Mouse (Mus musculus) heart, postnatal 36 days (tissue): Measurements from ENCODE around the gene Psg22. TPM values are rescaled to one million over a fixed set of nuclear protein-coding genes. Genes with fewer than 3 reads are reported as not detected.
"Not testable (repeated sequence)": the region's sequence is repeated elsewhere in the genome, so short reads cannot be mapped to it uniquely, and the experiment has no call there.

ENCODE experiments used
- DNase-seq, 2 experiments: peaks; one replicate each; pipeline ENCODE4 v3.0.0; 2021 to 2022
- intact Hi-C: fragments of 180-260 bp; cut with DNase I; formaldehyde crosslinking; loops from one replicate; pipeline ENCODE4 v1.15.1; 2025
- total RNA-seq, 2 experiments: library from RNA; stranded (reverse); gene quantifications; 2 replicates each; pipeline ENCODE4 v1.2.3; 2021

Gene Psg22
- total RNA-seq, result not detected

DNA sequence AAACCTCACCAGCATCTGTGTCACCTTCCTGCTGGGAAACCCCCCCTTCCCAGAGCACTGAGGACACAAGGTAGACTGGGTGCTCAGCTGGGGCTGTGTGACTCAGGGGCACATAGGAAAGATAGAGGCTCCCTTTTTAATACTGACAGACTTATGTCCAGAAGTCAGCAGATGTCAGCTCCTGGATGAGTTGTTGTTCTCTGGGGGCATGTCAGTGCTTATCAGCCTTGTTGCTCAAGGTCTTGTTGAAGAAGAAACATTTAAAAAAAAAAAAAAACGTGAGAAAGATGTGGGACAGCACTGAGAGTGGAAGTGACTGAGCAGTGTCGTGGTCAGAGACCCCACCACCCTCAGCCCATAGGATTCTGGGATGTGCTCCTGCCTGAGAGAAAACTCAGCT, at the start of gene Psg22:
TSS of gene Psg22 (plus strand) at position 301 of the 400 bp plus-strand sequence.
- intact Hi-C loops, result no loop called here
- no peak for DNase-seq

DNA sequence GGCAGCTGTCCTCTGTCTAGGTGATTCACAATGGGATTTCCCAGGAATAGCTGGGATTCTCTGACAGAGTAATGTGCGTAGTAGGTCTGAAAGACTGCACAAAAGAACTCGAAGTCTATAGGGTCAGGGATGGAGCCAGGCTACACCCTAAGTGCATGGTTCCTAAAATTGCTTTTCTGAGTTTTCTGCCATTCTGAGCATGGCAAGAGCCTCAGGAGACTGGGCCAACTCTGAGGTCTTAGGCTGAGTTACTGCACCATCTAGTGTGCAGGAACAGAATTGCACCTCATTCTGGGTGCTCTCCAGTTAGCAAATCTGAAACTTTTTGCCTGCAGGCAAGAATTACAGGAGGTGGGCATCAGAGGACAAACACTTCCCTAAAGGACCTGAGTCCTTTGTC, 38.1 kb upstream of the Psg22 start:
- peak; percentile 8 to 10 for DNase-seq
- intact Hi-C loops, result loop anchor here (10.0 kb wide), 1 partner anchor 1605 kb away; the partner anchor contains the start of gene Psg16

DNA sequence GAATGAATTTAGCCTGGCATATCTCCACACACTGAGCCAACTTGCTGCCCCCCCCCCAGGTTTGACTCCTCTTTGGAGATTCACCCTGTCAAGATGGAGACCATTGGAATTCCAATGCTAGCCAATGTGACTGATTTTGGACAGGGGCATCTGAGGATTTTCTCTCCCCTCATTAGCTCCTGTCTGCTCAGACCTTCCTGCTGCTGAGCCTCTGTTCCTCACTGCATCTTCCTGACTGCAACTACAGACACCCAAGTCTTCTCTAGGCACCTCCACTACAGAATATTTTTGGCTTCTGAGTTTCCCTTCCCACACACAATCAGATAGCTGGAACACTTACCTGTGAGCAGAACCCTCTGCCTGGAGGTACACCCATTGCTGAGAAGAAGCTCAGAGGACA, 32.3 kb upstream of the Psg22 start:
- intact Hi-C loops, result loop anchor here (10.0 kb wide), 1 partner anchor 1611 kb away; the partner anchor contains the start of gene Psg16
- DNase-seq, result no peak

DNA sequence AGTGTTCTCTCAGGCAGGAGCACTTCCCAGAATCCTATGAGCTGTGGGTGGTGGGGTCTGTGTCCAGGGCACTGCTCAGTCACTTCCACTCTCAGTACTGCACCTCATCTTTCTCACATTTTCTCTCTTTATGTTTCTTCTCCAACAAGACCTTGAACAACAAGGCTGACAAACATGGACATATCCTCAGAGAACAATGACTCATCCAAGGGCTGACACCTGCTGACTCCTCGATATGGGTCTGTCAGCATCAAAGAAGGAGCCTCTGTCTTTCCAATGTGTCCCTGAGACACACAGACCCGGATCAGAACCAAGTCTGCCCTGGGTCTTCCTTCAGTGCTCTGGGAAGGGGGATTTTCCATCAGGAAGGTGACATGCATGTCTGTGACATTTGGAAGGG, 31.8 kb upstream of the Psg22 start, which contains the start of gene Psg20:
TSS of gene Psg20 (minus strand) at position 101 of the 400 bp plus-strand sequence.
- intact Hi-C loops, result loop anchor here (10.0 kb wide), 1 partner anchor 1611 kb away; the partner anchor contains the start of gene Psg16
- DNase-seq, result no peak

DNA sequence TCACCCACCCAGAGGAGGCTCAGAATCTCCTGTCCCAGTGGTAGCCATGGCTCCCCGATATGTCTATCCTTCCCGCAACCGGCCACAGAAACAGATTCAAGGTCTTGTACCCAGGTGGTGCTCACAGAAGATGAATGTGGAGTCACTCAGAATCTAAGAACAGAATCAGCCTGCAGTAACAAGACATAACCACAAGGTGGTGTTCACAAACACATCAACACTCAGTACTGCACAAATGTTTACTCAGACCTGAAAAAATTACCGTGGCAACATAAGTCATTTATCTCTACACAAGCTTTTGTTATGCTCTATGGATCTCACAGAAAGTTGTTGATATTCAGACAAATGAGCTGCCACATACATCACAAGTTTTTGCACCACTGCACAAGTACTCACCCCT, 7.6 kb upstream of the Psg22 start:
- not testable (repeated sequence) for DNase-seq

DNA sequence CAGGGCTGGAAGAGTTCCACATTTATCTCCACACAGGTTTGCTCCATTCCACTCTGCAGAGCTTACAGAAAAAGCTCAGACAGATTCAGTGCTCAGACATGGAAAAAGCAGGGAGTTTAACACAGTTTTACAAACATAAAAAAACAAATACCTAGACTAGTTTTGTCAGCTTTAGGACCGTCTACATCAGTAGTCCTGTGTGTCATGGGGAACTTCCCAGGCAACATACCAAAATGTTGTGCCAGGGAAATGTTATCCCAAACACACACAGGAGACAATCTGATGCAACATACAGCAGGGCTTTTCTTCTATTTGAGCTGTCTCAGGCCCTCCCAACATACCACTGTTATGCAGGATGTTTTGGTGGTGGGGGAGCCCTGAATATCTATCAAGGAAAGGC, 7.0 kb upstream of the Psg22 start:
- intact Hi-C loops, result loop anchor here (2.0 to 5.0 kb wide), 2 partner anchors 72 to 161 kb away; partner anchors contain the start of gene Pglyrp1

More for the DNA sequence above, 7.6 kb upstream of the Psg22 start:
- intact Hi-C loops, result loop anchor here (2.0 to 5.0 kb wide), 2 partner anchors 72 to 162 kb away; partner anchors contain the start of gene Pglyrp1

DNA sequence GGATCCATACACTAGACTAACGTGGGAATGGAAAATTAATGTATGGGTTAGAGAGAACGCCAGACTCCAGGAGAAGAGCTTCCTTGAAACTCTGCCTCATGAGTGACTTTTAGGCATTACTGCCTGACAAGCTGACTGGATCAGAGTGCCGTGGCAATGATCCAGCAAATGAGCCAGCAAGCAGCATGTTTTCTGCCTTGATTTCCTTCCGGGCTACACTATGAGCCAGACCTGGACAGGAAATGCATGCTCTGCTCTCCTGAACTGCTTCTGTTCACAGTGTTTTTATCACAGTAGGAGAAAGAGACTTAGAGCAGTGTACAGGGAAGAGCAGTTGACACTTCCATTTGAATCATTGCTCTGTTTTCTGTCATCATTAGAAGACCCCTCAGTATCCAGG, 2.3 kb upstream of the Psg22 start:
- intact Hi-C loops, result no loop called here
- no peak for DNase-seq

More for the DNA sequence above, 7.0 kb upstream of the Psg22 start:
- DNase-seq, result no peak

DNA sequence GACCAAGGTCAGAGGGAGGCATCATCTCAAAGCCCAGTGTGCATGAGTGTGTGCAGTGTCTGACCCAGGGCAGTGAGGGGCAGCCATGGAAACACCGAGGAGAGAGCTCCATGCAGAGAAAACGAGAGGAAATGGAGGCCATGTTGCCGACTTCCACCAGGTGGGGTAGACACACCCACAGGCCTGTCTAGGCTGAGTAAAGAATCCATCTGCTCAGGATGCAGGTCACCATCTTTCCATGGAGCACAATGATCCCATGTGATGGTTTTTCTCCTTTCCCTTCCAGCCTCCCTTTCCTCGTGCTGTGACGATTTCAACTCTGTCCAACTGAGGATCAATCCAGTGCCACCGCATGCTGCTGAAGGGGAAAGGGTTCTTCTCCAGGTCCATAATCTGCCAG, 6.1 kb downstream of the Psg22 start:
- intact Hi-C loops, result loop anchor here (2.0 kb wide), 1 partner anchor 67 kb away; no protein-coding TSS in a partner anchor
- DNase-seq, result no peak

DNA sequence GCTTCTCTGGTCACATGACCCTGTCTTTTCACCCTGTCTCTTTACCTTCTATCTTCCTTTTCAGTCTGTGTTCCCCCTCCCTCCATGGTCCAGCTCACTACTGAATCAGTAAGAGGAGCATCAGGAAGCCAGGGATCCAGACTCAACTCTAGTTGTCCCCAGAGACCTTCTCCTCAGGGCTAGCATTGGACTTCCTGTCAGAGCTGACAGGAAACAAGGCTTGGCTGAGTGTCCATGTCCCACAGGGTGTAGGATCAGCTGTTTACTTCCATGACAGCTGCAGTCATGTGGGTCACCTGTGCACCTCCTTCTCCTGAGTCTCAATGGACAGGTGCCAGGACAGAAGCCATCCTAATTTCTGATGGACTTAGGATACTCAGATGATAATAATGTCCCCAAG, 8.0 kb downstream of the Psg22 start:
- DNase-seq, result not testable (repeated sequence)

DNA sequence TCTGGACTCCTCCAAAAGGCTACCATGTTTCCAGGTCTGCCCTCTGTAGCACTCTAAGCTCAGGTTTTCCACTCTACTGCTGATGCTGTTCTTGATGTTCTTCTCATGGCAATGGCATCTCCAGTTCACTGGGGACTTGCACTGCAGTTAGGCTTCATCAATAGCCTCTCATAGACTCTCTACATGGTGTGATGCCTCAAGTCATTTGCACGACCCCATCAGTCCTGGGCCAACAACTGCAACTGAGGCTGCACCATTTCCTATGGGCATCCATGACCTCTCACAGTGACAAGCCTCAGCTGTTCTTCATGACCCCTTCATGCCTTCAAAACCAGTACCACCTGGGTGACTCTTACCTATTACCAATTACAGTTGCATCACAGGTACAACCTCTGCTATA, 10.5 kb downstream of the Psg22 start:
- intact Hi-C loops, result no loop called here
- DNase-seq, result no peak

More for the DNA sequence above, 8.0 kb downstream of the Psg22 start:
- intact Hi-C loops, result loop anchor here (2.0 kb wide), 1 partner anchor 65 kb away; no protein-coding TSS in a partner anchor

DNA sequence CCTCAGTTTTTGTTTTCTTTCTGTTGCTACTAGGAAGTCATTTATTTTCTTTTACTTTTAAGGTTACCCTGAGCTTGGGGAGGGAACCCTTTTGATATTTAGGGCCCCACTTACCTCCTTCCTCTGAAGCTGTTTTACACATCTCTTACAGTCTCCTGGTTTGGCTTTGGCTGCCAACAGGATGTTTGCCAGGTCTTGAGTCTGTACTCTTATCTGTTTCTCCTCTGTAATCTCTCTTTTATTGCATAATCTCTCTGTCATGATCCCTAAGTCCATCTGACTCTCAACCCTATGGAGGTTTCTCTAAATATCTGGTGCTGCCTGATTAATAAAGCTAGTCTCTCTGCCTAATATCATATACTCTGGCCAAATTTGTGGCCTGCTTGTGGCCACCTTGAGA, 15.2 kb downstream of the Psg22 start:
- intact Hi-C loops, result no loop called here

DNA sequence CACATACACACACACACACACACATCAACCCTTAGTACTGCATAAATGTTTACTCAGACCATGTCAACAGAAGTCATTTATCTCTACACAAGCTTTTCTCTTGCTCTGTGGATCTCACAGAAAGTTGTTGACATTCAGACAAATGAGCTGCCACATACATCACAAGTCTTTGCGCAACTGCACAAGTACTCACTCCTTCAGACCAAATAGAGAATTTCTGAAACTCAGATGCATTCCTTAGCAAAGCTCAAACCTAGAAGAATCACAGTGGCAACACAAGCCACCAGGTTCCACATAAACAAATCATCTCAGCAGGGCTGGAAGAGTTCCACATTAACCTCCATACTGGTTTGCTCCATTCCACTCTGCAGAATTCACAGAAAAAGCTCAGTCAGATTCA, 16.6 kb downstream of the Psg22 start:
- intact Hi-C loops, result no loop called here
- no peak for DNase-seq

More for the DNA sequence above, 15.2 kb downstream of the Psg22 start:
- DNase-seq, result no peak

DNA sequence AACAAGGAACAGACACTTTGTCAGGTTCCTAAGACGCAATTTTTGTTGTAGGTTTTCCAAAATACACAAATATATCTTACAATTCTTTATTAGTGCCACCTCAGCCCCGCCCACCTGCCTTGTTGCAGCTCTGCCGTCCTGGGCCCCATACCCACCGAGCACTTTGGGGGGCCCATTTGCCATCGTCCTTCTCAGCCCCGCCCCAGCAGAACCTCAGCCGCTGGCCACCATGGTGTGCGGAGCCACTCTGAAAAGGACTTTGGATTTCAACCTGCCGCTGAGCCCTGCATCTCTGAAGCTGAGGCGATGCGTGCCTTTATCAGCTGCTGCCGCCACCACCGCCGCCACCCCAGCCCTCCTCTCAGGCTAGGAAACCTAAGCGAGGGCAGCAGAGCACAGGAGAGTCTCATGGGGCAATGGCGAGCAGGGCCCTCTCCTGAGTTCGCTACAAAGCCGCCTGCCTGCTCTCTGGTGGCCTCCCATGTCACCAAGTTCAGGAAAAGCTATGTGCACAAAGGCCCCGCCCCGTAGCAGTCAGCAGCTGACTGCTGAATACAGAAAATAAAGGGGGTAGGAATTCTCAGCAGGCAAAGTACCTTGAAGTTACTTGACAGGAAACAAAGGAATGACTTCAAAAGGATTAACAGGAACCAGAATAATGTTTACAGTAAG, 28.4 kb downstream of the Psg22 start:
- intact Hi-C loops, result loop anchor here (5.0 kb wide), 1 partner anchor 36 kb away; no protein-coding TSS in a partner anchor
- DNase-seq, result peak in 1 of 2 experiments; percentile 17

DNA sequence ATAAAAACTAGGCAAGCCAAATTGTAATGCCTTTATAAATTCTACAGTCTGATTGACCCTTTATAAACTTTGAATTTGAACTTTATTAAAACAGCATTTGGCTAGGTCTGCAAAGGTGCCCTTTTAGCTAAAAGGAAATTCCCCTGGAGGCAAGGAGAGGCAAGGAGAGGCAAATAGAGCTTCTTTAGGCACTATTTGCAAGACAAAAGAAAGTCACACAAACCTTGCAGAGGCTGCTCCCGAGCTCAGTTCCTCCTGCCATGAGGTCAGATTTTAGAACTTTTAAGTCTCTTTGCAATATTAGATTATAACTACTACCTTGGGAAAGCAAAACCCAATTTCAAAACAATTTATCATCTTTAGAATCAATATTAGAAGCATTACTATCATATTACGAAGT, 29.5 kb downstream of the Psg22 start:
- intact Hi-C loops, result loop anchor here (5.0 kb wide), 1 partner anchor 35 kb away; no protein-coding TSS in a partner anchor
- not testable (repeated sequence) for DNase-seq

DNA sequence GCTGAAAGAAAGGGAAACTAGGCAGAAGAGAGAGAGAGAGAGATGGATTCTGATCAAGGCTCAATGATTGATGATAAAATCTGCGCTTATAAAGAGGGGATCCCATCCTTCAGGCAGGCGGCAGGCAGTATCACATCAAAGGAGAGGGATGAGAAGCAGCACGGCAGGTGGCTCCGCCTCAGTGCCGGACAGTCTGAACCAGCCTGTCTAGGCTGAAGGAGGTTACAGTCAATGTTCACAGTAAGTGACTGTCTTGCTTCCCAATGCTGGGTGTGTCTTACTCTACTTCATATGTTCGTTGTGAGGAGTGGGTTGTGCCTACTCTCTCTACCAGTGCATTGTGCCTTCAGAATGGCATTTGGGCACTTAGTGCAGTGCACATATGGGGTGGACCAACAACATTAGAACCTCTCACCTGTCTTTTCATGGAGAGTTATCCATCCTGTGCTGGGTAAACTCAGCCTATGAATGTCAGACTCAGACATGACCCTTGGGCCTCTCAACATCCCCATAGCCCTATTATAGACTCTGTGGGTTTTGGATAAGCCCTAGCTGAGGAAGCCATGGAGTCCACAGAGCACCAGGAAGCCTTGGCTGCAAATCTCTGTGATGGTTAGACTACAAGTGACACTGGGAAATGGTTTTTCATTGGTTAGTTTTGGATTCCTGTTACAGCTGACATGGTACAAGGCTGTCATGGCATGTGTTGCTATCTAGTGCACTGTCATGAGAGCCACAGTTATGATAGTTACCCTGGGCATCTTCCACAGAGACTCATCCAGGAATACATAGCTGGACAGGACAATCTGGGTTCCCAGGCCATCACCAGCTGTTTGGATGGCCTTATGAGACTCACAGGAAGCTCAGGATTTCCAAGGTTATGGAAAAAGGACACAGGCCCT, 31.4 kb downstream of the Psg22 start:
- DNase-seq, result no peak
- intact Hi-C loops, result loop anchor here (1.0 to 5.0 kb wide), 2 partner anchors 33 to 124 kb away; no protein-coding TSS in a partner anchor

DNA sequence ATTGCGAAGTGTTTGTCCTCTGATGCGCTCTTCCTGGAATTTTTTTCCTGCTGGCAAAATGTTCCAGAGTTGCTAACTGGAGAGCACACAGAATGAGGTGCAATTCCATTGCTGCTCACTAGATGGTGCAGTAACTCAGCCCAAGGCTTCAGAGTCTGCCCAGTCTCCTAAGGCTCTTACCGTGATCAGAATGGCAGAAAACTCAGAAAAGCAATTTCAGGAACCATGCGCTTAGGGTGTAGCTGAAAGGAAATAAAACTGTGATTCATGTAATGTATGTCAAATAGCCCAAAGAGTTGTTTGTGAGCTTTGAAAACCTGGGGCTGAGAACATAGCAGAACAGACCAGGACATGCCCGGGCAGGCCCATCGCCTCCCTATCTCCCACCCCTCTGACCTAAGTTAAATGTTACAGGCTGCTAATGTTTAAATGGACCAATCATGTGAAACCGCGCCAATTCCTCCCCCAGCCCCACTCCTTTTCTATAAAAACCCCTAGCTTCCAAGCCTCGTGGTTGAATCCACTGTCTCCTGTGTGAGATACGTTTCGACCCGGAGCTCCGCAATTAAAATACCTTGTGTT, 32.1 kb downstream of the Psg22 start:
- peak; percentile 63 to 67 for DNase-seq
- intact Hi-C loops, result loop anchor here (1.0 to 10.0 kb wide), 3 partner anchors 32 to 123 kb away; partner anchors contain the start of gene Psg17

DNA sequence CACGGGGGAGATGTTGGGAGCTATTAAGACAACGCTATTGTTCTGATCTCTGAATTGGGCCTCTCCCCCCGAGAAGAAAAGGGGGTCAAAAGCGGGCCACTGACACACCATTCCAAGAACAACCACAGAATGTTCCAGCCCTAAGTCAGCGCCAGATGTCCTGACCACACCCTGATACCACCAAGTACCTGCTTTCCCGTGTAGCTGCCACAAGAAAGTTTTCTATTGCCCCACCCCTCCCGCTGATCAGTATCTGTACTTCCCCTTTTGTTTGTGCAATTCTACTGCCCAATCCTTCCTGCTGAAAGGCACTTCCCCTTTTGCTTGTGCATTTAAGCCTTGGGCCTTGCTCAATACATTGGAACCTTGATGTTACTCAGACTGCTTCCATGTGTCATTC, 42.3 kb downstream of the Psg22 start:
- intact Hi-C loops, DNase-seq: not testable (repeated sequence)

DNA sequence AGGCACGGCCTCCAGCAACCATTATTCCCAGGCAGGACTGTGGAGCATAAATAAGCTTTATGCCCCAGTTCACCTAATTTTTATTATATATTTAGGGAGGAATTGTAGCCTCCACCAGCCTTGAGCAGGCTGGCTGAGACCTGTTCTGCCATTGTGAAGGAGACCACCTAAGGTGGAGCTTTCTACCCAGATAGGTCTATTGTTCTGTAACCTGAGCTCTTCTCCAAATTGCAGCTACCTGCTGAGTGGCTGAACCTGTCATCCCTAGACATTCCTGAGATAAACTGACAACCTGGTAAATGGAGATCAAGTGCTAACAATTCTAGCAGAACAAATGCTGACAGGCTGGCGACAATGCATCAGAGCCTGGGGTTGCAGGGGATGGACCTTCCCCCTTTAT, 45.0 kb downstream of the Psg22 start:
- DNase-seq, intact Hi-C loops: not testable (repeated sequence)
